Mouse (Mus musculus): ENCODE data around the gene Polr2l. TPM values are rescaled to one million over a fixed set of nuclear protein-coding genes. Genes with fewer than 3 reads are reported as not detected.

Polr2l gene
- polyA plus RNA-seq, 1 experiment, result 20.5 TPM

DNA sequence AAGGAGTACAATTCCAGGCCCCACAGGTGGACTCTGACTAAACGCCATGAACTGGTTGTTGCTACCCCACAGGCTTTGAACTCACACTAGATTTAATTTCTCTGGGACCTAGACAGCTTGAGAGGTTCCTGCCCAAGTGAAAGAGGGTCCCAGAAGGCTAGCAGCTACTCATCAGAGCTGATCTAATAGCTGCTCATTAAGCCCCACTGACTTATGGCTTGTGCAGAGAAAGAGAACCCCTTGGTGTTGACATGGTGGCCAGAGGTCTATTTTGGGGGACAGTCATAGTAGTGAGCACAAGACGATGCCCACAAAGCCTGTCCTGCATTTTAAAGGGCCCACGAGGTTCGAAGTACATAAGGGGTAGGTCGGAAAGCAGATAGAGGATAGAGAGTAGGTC, 772 bp downstream of the Polr2l start:
- H3K27ac ChIP-seq (ENCODE audit: insufficient read depth, low read length), result no peak overlapping the region
- DNase-seq (ENCODE audit: low read depth in 1 of 2, low spot score in 2 of 2), result no peak
- TF ChIP-seq POLR2A (IDR thresholded peaks at IDR 0.05; ENCODE audit: low read depth, low read length) (no peak), CTCF (IDR thresholded peaks at IDR 0.05; ENCODE audit: extremely low read depth, insufficient read depth, insufficient read length, insufficient replicate concordance) (no peak)

DNA sequence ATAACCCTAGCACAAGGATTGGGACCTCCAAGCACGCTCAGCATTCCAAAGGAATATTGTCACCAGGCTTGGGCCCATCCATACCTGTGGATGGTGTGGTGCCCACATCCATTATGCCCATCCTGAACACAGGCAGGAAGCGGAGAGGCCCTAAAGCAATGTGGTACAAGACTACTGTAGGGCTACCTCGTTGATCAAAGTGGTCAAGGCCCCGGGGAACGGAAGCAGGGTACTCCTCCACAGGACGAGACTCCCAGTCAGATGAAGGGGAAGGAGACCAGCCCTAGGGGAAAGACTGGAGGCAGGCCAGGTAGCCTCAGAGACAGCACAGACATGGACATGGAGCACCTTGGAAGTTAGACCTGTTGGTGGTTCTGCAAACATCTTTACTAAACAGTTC, 2.2 kb downstream of the Polr2l start:
- no peak overlapping the region for H3K4me3 ChIP-seq (ENCODE audit: extremely low read depth, insufficient read depth, insufficient read length)
- H3K4me1 ChIP-seq (ENCODE audit: control insufficient read depth, insufficient read depth, insufficient read length), result peaks cover 24% of the 10 kb centered on the region
- TF ChIP-seq POLR2A (IDR thresholded peaks at IDR 0.05; ENCODE audit: low read depth, low read length), result no peak
- no peak for TF ChIP-seq CTCF (IDR thresholded peaks at IDR 0.05; ENCODE audit: extremely low read depth, insufficient read depth, insufficient read length, insufficient replicate concordance)
- H3K36me3 ChIP-seq (ENCODE audit: control insufficient read depth, insufficient read depth, low read length), result peaks cover 12% of the 10 kb centered on the region
- 89% methylated on average over 6 of the region's 6 CpGs for WGBS
- DNase-seq (ENCODE audit: low read depth in 1 of 2, low spot score in 2 of 2), result no peak
- peaks cover 7% of the 10 kb centered on the region; the same call in 1 of the 2 replicates for H3K27me3 ChIP-seq (ENCODE audit: control insufficient read depth, insufficient read depth, low read length)
- no peak overlapping the region for H3K27ac ChIP-seq (ENCODE audit: insufficient read depth, low read length)

More for the DNA sequence above, 772 bp downstream of the Polr2l start:
- 8% methylated on average over 5 of the region's 5 CpGs for WGBS
- H3K4me3 ChIP-seq (ENCODE audit: extremely low read depth, insufficient read depth, insufficient read length), result peak overlapping the region; percentile 74
- H3K4me1 ChIP-seq (ENCODE audit: control insufficient read depth, insufficient read depth, insufficient read length), result peaks cover 15% of the 10 kb centered on the region
- peaks cover 7% of the 10 kb centered on the region; the same call in 1 of the 2 replicates for H3K27me3 ChIP-seq (ENCODE audit: control insufficient read depth, insufficient read depth, low read length)
- H3K36me3 ChIP-seq (ENCODE audit: control insufficient read depth, insufficient read depth, low read length), result peaks cover 12% of the 10 kb centered on the region

DNA sequence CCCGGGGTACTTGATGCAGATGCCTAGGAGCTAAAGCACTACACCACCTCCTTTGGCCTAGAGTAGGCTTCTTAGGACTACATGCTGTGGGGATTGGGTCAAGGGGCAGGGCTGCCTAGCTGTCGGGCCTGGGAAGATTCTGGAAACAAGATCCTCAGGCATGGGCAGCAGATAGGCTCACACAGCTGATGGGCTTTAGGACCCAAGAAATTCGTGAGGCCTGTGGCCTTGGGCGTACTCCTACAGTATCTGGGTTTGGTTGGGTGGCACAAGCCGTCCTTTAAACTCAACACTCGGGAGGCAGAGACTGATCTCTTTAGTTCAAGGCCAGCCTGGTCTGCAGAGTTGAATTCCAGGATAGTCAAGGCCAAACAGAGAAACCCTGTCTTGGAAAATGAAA, 2.7 kb downstream of the Polr2l start:
- TF ChIP-seq CTCF (IDR thresholded peaks at IDR 0.05; ENCODE audit: extremely low read depth, insufficient read depth, insufficient read length, insufficient replicate concordance), result no peak
- TF ChIP-seq POLR2A (IDR thresholded peaks at IDR 0.05; ENCODE audit: low read depth, low read length), result no peak
- no peak for DNase-seq (ENCODE audit: low read depth in 1 of 2, low spot score in 2 of 2)
- peaks cover 24% of the 10 kb centered on the region for H3K4me1 ChIP-seq (ENCODE audit: control insufficient read depth, insufficient read depth, insufficient read length)
- H3K27me3 ChIP-seq (ENCODE audit: control insufficient read depth, insufficient read depth, low read length), result peaks cover 7% of the 10 kb centered on the region; the same call in 1 of the 2 replicates
- peaks cover 12% of the 10 kb centered on the region for H3K36me3 ChIP-seq (ENCODE audit: control insufficient read depth, insufficient read depth, low read length)
- H3K4me3 ChIP-seq (ENCODE audit: extremely low read depth, insufficient read depth, insufficient read length), result no peak overlapping the region
- H3K27ac ChIP-seq (ENCODE audit: insufficient read depth, low read length), result no peak overlapping the region
- WGBS, result 89% methylated on average over 6 of the region's 6 CpGs

DNA sequence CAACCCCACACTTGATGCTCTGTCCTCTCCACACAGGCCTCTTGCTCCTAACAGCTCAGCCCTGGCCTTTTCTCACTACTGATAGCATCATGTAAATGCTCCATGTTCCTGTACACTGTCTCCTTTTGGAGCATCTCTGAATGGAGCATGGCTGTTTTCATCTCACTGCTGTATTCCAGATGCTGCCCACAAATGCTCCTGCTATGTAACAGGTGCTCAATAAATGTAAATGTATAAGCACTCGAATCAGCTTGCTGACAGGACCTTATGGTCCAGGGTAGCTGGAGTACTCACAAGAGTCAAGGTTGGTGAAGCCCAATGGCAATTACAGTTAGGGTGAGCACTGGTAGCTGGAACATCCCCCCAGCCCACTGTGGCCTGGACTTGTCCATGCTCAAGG, 3.7 kb downstream of the Polr2l start:
- peaks cover 24% of the 10 kb centered on the region for H3K4me1 ChIP-seq (ENCODE audit: control insufficient read depth, insufficient read depth, insufficient read length)
- H3K27ac ChIP-seq (ENCODE audit: insufficient read depth, low read length), result no peak overlapping the region
- DNase-seq (ENCODE audit: low read depth in 1 of 2, low spot score in 2 of 2), result no peak
- WGBS, result 95% methylated on average over 1 of the region's 1 CpGs
- peaks cover 12% of the 10 kb centered on the region for H3K36me3 ChIP-seq (ENCODE audit: control insufficient read depth, insufficient read depth, low read length)
- no peak overlapping the region for H3K4me3 ChIP-seq (ENCODE audit: extremely low read depth, insufficient read depth, insufficient read length)
- H3K27me3 ChIP-seq (ENCODE audit: control insufficient read depth, insufficient read depth, low read length), result peaks cover 7% of the 10 kb centered on the region; the same call in 1 of the 2 replicates
- TF ChIP-seq POLR2A (IDR thresholded peaks at IDR 0.05; ENCODE audit: low read depth, low read length), result no peak
- TF ChIP-seq CTCF (IDR thresholded peaks at IDR 0.05; ENCODE audit: extremely low read depth, insufficient read depth, insufficient read length, insufficient replicate concordance), result no peak

DNA sequence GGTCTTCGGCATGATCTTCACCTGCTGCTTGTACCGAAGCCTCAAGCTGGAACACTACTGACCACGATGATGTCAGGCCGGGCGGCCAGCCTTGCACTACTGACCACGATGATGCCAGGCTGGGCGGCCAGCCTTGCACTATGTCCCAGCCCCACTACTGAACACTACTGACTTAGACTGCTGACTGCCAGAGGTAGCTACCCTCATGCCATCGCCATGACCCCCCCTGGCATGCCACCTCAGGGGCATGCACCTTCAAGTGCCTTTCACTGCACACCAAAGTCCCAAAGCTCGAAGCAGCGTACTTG, 4.3 kb downstream of the Polr2l start:
- Histone ChIP-seq H3K27me3 (ENCODE audit: control insufficient read depth, insufficient read depth, low read length) (peaks cover 3% of the 10 kb centered on the region; the same call in 1 of the 2 replicates), H3K27ac (ENCODE audit: insufficient read depth, low read length) (no peak overlapping the region), H3K4me3 (ENCODE audit: extremely low read depth, insufficient read depth, insufficient read length) (no peak overlapping the region), H3K4me1 (ENCODE audit: control insufficient read depth, insufficient read depth, insufficient read length) (peaks cover 21% of the 10 kb centered on the region), H3K36me3 (ENCODE audit: control insufficient read depth, insufficient read depth, low read length) (peaks cover 12% of the 10 kb centered on the region)
- WGBS, result 94% methylated on average over 10 of the region's 10 CpGs
- DNase-seq (ENCODE audit: low read depth in 1 of 2, low spot score in 2 of 2), result no peak
- TF ChIP-seq CTCF (IDR thresholded peaks at IDR 0.05; ENCODE audit: extremely low read depth, insufficient read depth, insufficient read length, insufficient replicate concordance) (no peak), POLR2A (IDR thresholded peaks at IDR 0.05; ENCODE audit: low read depth, low read length) (no peak)

DNA sequence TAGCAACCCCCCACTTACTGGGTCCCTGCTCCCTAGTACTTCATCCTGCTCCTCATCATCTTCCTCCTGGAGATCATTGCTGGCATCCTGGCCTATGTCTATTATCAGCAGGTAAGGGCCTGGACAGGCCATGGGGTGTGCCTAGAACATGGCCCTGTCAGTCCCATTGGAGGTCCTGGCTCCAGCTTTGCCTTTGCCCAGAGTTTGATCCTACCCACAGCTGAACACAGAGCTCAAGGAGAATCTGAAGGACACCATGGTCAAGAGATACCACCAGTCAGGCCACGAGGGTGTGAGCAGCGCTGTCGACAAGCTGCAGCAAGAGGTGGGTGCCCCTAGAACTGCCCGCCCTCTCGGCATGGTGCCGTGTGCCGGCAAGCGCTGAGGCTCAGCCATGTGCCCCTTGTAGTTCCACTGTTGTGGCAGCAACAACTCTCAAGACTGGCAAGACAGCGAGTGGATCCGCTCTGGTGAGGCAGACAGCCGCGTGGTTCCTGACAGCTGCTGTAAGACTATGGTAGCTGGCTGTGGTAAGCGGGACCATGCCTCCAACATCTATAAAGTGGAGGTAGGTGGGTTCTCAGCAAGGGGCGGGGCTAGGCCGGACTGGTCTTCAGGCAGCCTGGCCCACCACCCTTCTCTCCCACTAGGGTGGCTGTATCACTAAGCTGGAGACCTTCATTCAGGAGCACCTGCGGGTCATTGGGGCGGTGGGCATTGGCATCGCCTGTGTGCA, 4.9 kb downstream of the Polr2l start:
- 94% methylated on average over 18 of the region's 18 CpGs for WGBS
- no peak overlapping the region for H3K27ac ChIP-seq (ENCODE audit: insufficient read depth, low read length)
- DNase-seq (ENCODE audit: low read depth in 1 of 2, low spot score in 2 of 2), result no peak

DNA sequence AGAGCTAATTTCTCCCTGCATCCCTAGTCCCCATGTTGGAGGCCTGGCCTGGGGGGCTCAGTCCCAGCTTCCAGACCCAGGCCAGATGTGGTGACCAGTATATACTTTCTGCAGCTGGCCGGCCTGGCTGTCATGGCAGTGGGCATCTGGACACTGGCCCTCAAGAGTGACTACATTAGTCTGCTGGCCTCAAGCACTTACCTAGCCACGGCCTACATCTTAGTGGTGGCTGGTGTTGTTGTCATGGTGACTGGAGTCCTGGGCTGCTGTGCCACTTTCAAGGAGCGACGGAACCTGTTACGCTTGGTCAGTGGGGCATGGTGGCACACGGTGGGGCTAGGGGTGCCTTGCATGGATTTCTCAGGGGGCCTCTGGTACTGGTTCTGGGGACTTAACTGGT, 5.6 kb downstream of the Polr2l start:
- H3K27ac ChIP-seq (ENCODE audit: insufficient read depth, low read length), result no peak overlapping the region
- peaks cover 12% of the 10 kb centered on the region for H3K36me3 ChIP-seq (ENCODE audit: control insufficient read depth, insufficient read depth, low read length)
- H3K4me1 ChIP-seq (ENCODE audit: control insufficient read depth, insufficient read depth, insufficient read length), result peaks cover 25% of the 10 kb centered on the region
- H3K27me3 ChIP-seq (ENCODE audit: control insufficient read depth, insufficient read depth, low read length), result no peaks in the 10 kb centered on the region; the same call in 1 of the 2 replicates
- no peak for DNase-seq (ENCODE audit: low read depth in 1 of 2, low spot score in 2 of 2)
- 66% methylated on average over 6 of the region's 6 CpGs for WGBS
- no peak overlapping the region for H3K4me3 ChIP-seq (ENCODE audit: extremely low read depth, insufficient read depth, insufficient read length)
- no peak for TF ChIP-seq POLR2A (IDR thresholded peaks at IDR 0.05; ENCODE audit: low read depth, low read length)
- TF ChIP-seq CTCF (IDR thresholded peaks at IDR 0.05; ENCODE audit: extremely low read depth, insufficient read depth, insufficient read length, insufficient replicate concordance), result no peak

More for the DNA sequence above, 4.9 kb downstream of the Polr2l start:
- Histone ChIP-seq H3K27me3 (ENCODE audit: control insufficient read depth, insufficient read depth, low read length) (no peaks in the 10 kb centered on the region; the same call in 1 of the 2 replicates), H3K4me3 (ENCODE audit: extremely low read depth, insufficient read depth, insufficient read length) (no peak overlapping the region), H3K4me1 (ENCODE audit: control insufficient read depth, insufficient read depth, insufficient read length) (peaks cover 20% of the 10 kb centered on the region), H3K36me3 (ENCODE audit: control insufficient read depth, insufficient read depth, low read length) (peaks cover 12% of the 10 kb centered on the region)
- TF ChIP-seq CTCF (IDR thresholded peaks at IDR 0.05; ENCODE audit: extremely low read depth, insufficient read depth, insufficient read length, insufficient replicate concordance), result no peak
- no peak for TF ChIP-seq POLR2A (IDR thresholded peaks at IDR 0.05; ENCODE audit: low read depth, low read length)

Measured in spleen, adult 2 months (tissue).